Mouse (Mus musculus): ENCODE measurements at regions not wholly inside any gene's neighbourhood (a gene's known extent, or its start where the extent isn't known, plus 50 kb on each side); places are given as distances from the start of the nearest gene placed in this dataset.
"Not testable (repeated sequence)": the region's sequence is repeated elsewhere in the genome, so short reads cannot be mapped to it uniquely, and the experiment has no call there.

- Histone ChIP-seq H3K4me2 (ENCODE audit: low read depth, low read length) (no peak overlapping the region), H3K4me3 (ENCODE audit: low read depth, low read length) (no peak overlapping the region), H3K27ac (replicated peaks; ENCODE audit: low read depth, low read length) (no peak overlapping the region), H3K9me3 (replicated peaks; ENCODE audit: control insufficient read depth, low read length) (no peaks in the 10 kb centered on the region), H3K4me1 (ENCODE audit: control insufficient read depth, insufficient read depth, low read length) (no peaks in the 10 kb centered on the region), H3K9ac (replicated peaks; ENCODE audit: low read length) (no peak overlapping the region), H3K27me3 (ENCODE audit: control insufficient read depth, insufficient read depth, low read length) (no peaks in the 10 kb centered on the region), H3K36me3 (replicated peaks; ENCODE audit: control insufficient read depth, insufficient read depth, low read depth, low read length) (no peaks in the 10 kb centered on the region)
- ATAC-seq (replicated peaks; ENCODE audit: insufficient number of reproducible peaks, low FRiP score, low TSS enrichment, low read depth) (no peak), DNase-seq (ENCODE audit: low spot score) (no peak)
- 63% methylated on average over 4 of the region's 4 CpGs for WGBS
Observed at GRCm38 (mm10) chr1:107767198-107767947, 177.6 kb downstream of the Serpinb8 start.

- H3K36me3 ChIP-seq (replicated peaks; ENCODE audit: control insufficient read depth, insufficient read depth, low read depth, low read length): no peaks in the 10 kb centered on the region
- DNase-seq (ENCODE audit: low spot score) (no peak), ATAC-seq (replicated peaks; ENCODE audit: insufficient number of reproducible peaks, low FRiP score, low TSS enrichment, low read depth) (no peak)
- H3K27me3 ChIP-seq (ENCODE audit: control insufficient read depth, insufficient read depth, low read length): no peaks in the 10 kb centered on the region
- no peaks in the 10 kb centered on the region for H3K4me1 ChIP-seq (ENCODE audit: control insufficient read depth, insufficient read depth, low read length)
- no peak overlapping the region for H3K9ac ChIP-seq (replicated peaks; ENCODE audit: low read length)
- no peak overlapping the region for H3K4me2 ChIP-seq (ENCODE audit: low read depth, low read length)
- 88% methylated on average over 2 of the region's 2 CpGs for WGBS
- H3K27ac ChIP-seq (replicated peaks; ENCODE audit: low read depth, low read length): no peak overlapping the region
- no peak overlapping the region for H3K4me3 ChIP-seq (ENCODE audit: low read depth, low read length)
- H3K9me3 ChIP-seq (replicated peaks; ENCODE audit: control insufficient read depth, low read length): no peaks in the 10 kb centered on the region
Observed at GRCm38 (mm10) chr1:107772967-107773366, 183.2 kb downstream of the Serpinb8 start.

GRCm38 (mm10) chr1:107783079-107783478 is 193.3 kb downstream of the Serpinb8 start:
- Histone ChIP-seq H3K9me3 (replicated peaks; ENCODE audit: control insufficient read depth, low read length) (no peaks in the 10 kb centered on the region), H3K27me3 (ENCODE audit: control insufficient read depth, insufficient read depth, low read length) (no peaks in the 10 kb centered on the region), H3K4me3 (ENCODE audit: low read depth, low read length) (no peak overlapping the region), H3K27ac (replicated peaks; ENCODE audit: low read depth, low read length) (no peak overlapping the region), H3K4me1 (ENCODE audit: control insufficient read depth, insufficient read depth, low read length) (no peaks in the 10 kb centered on the region), H3K36me3 (replicated peaks; ENCODE audit: control insufficient read depth, insufficient read depth, low read depth, low read length) (no peaks in the 10 kb centered on the region), H3K9ac (replicated peaks; ENCODE audit: low read length) (no peak overlapping the region), H3K4me2 (ENCODE audit: low read depth, low read length) (no peak overlapping the region)
- ATAC-seq (replicated peaks; ENCODE audit: insufficient number of reproducible peaks, low FRiP score, low TSS enrichment, low read depth): no peak
- 86% methylated on average over 5 of the region's 5 CpGs for WGBS
- DNase-seq (ENCODE audit: low spot score): no peak

- no peaks in the 10 kb centered on the region for H3K4me1 ChIP-seq (ENCODE audit: control insufficient read depth, insufficient read depth, low read length)
- H3K9me3 ChIP-seq (replicated peaks; ENCODE audit: control insufficient read depth, low read length): no peaks in the 10 kb centered on the region
- H3K9ac ChIP-seq (replicated peaks; ENCODE audit: low read length): no peak overlapping the region
- no peaks in the 10 kb centered on the region for H3K36me3 ChIP-seq (replicated peaks; ENCODE audit: control insufficient read depth, insufficient read depth, low read depth, low read length)
- H3K4me2 ChIP-seq (ENCODE audit: low read depth, low read length): no peak overlapping the region
- ATAC-seq (replicated peaks; ENCODE audit: insufficient number of reproducible peaks, low FRiP score, low TSS enrichment, low read depth): no peak
- 85% methylated on average over 5 of the region's 5 CpGs for WGBS
- DNase-seq (ENCODE audit: low spot score): no peak
- no peaks in the 10 kb centered on the region for H3K27me3 ChIP-seq (ENCODE audit: control insufficient read depth, insufficient read depth, low read length)
- H3K4me3 ChIP-seq (ENCODE audit: low read depth, low read length): no peak overlapping the region
- H3K27ac ChIP-seq (replicated peaks; ENCODE audit: low read depth, low read length): no peak overlapping the region
Observed at GRCm38 (mm10) chr1:107805823-107806222, 216.0 kb downstream of the Serpinb8 start.

- not testable (repeated sequence) for H3K36me3 ChIP-seq (replicated peaks; ENCODE audit: control insufficient read depth, insufficient read depth, low read depth, low read length); H3K4me3 ChIP-seq (ENCODE audit: low read depth, low read length); H3K9me3 ChIP-seq (replicated peaks; ENCODE audit: control insufficient read depth, low read length); H3K9ac ChIP-seq (replicated peaks; ENCODE audit: low read length); H3K4me1 ChIP-seq (ENCODE audit: control insufficient read depth, insufficient read depth, low read length); ATAC-seq (replicated peaks; ENCODE audit: insufficient number of reproducible peaks, low FRiP score, low TSS enrichment, low read depth); H3K4me2 ChIP-seq (ENCODE audit: low read depth, low read length); H3K27me3 ChIP-seq (ENCODE audit: control insufficient read depth, insufficient read depth, low read length); H3K27ac ChIP-seq (replicated peaks; ENCODE audit: low read depth, low read length); DNase-seq (ENCODE audit: low spot score)
- WGBS: 81% methylated on average over 2 of the region's 2 CpGs
Observed at GRCm38 (mm10) chr1:107807367-107807766, 217.6 kb downstream of the Serpinb8 start.

- Histone ChIP-seq H3K27me3 (ENCODE audit: control insufficient read depth, insufficient read depth, low read length) (no peaks in the 10 kb centered on the region), H3K36me3 (replicated peaks; ENCODE audit: control insufficient read depth, insufficient read depth, low read depth, low read length) (no peaks in the 10 kb centered on the region), H3K9ac (replicated peaks; ENCODE audit: low read length) (no peak overlapping the region), H3K4me3 (ENCODE audit: low read depth, low read length) (no peak overlapping the region), H3K4me1 (ENCODE audit: control insufficient read depth, insufficient read depth, low read length) (no peaks in the 10 kb centered on the region), H3K4me2 (ENCODE audit: low read depth, low read length) (no peak overlapping the region), H3K9me3 (replicated peaks; ENCODE audit: control insufficient read depth, low read length) (no peaks in the 10 kb centered on the region), H3K27ac (replicated peaks; ENCODE audit: low read depth, low read length) (no peak overlapping the region)
- 80% methylated on average over 1 of the region's 1 CpGs for WGBS
- DNase-seq (ENCODE audit: low spot score): no peak
- ATAC-seq (replicated peaks; ENCODE audit: insufficient number of reproducible peaks, low FRiP score, low TSS enrichment, low read depth): no peak
Observed at GRCm38 (mm10) chr1:107811136-107811535, 221.3 kb downstream of the Serpinb8 start.

GRCm38 (mm10) chr1:107811859-107812258 is 222.1 kb downstream of the Serpinb8 start:
- H3K4me1 ChIP-seq (ENCODE audit: control insufficient read depth, insufficient read depth, low read length): no peaks in the 10 kb centered on the region
- 78% methylated on average over 2 of the region's 2 CpGs for WGBS
- no peaks in the 10 kb centered on the region for H3K9me3 ChIP-seq (replicated peaks; ENCODE audit: control insufficient read depth, low read length)
- DNase-seq (ENCODE audit: low spot score): no peak
- no peak for ATAC-seq (replicated peaks; ENCODE audit: insufficient number of reproducible peaks, low FRiP score, low TSS enrichment, low read depth)
- H3K36me3 ChIP-seq (replicated peaks; ENCODE audit: control insufficient read depth, insufficient read depth, low read depth, low read length): no peaks in the 10 kb centered on the region
- no peaks in the 10 kb centered on the region for H3K27me3 ChIP-seq (ENCODE audit: control insufficient read depth, insufficient read depth, low read length)
- H3K27ac ChIP-seq (replicated peaks; ENCODE audit: low read depth, low read length): no peak overlapping the region
- no peak overlapping the region for H3K4me3 ChIP-seq (ENCODE audit: low read depth, low read length)
- H3K9ac ChIP-seq (replicated peaks; ENCODE audit: low read length): no peak overlapping the region
- H3K4me2 ChIP-seq (ENCODE audit: low read depth, low read length): no peak overlapping the region

- Histone ChIP-seq H3K4me1 (ENCODE audit: control insufficient read depth, insufficient read depth, low read length) (no peaks in the 10 kb centered on the region), H3K27ac (replicated peaks; ENCODE audit: low read depth, low read length) (no peak overlapping the region), H3K9me3 (replicated peaks; ENCODE audit: control insufficient read depth, low read length) (no peaks in the 10 kb centered on the region), H3K4me3 (ENCODE audit: low read depth, low read length) (no peak overlapping the region), H3K4me2 (ENCODE audit: low read depth, low read length) (no peak overlapping the region), H3K27me3 (ENCODE audit: control insufficient read depth, insufficient read depth, low read length) (no peaks in the 10 kb centered on the region), H3K36me3 (replicated peaks; ENCODE audit: control insufficient read depth, insufficient read depth, low read depth, low read length) (no peaks in the 10 kb centered on the region), H3K9ac (replicated peaks; ENCODE audit: low read length) (no peak overlapping the region)
- 83% methylated on average over 5 of the region's 5 CpGs for WGBS
- DNase-seq (ENCODE audit: low spot score) (no peak), ATAC-seq (replicated peaks; ENCODE audit: insufficient number of reproducible peaks, low FRiP score, low TSS enrichment, low read depth) (no peak)
Observed at GRCm38 (mm10) chr1:107837877-107838276, 248.1 kb downstream of the Serpinb8 start.
